Mouse (Mus musculus) kidney, adult 2 months (tissue): ENCODE measurements around the gene Mapk10.

ENCODE experiments used
- CTCF ChIP-seq: fragments of 200-500 bp; conservative IDR thresholded peaks from 2 replicates; pipeline ENCODE4 v1.5.1; 2011; ENCODE audit warnings: low read depth, mild to moderate bottlenecking, control low read depth, low read length, moderate library complexity, mixed read lengths; ENCODE audit not compliant: insufficient read depth, insufficient read length
- POLR2A ChIP-seq: fragments of 200-500 bp; IDR thresholded peaks from one replicate; pipeline ENCODE4 v1.6.1; 2011; ENCODE audit warnings: low read depth, low read length, control low read depth

DNA sequence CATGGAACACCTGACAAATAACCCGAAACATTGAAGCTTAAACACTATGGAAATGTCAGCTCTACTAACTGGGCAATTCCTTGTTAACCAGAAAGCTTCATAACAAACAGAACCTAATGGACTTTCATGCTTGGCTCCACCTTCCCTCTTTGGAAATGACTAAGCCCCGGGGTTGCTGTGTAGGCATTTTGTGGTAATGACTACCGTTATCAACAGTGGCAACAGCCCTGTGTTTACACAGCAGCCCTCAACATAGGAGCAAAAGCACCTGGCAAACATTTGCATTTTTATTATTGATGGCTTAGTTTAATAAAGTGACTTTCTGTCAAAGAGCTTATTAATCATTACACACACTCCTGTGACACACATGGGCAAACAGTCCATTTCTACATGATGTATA is 17.4 kb downstream of the Mapk10 start:
- TF ChIP-seq POLR2A (no peak), CTCF (no peak)
